Mouse (Mus musculus) intestine, embryonic 15.5 days (tissue): ENCODE measurements around the gene Tlnrd1. TPM values are rescaled to one million over a fixed set of nuclear protein-coding genes. Genes with fewer than 3 reads are reported as not detected.

ENCODE experiments used
- ATAC-seq: fragments of 200-750 bp; cut with Nextera tagmentation; 2 replicates; pipeline ENCODE4 v1.8.0; 2017; ENCODE audit warnings: moderate TSS enrichment, moderate library complexity
- H3K27ac ChIP-seq: fragments of 300-500 bp; sonication (generic); 2 replicates; pipeline ENCODE4 v1.5.1; 2015; ENCODE audit warnings: mild to moderate bottlenecking, inconsistent platforms
- H3K27me3 ChIP-seq: fragments of 300-500 bp; sonication (generic); replicated peaks from 2 replicates; pipeline ENCODE4 v1.6.1; 2015; ENCODE audit warnings: inconsistent platforms
- H3K36me3 ChIP-seq: fragments of 300-500 bp; sonication (generic); 2 replicates; pipeline ENCODE4 v1.6.1; 2015; ENCODE audit warnings: inconsistent platforms
- H3K4me1 ChIP-seq: fragments of 300-500 bp; sonication (generic); replicated peaks from 2 replicates; pipeline ENCODE4 v1.6.1; 2015; ENCODE audit warnings: inconsistent platforms
- H3K4me2 ChIP-seq: fragments of 300-500 bp; sonication (generic); replicated peaks from 2 replicates; pipeline ENCODE4 v1.6.1; 2015; ENCODE audit warnings: mild to moderate bottlenecking, inconsistent platforms
- H3K4me3 ChIP-seq: fragments of 300-500 bp; sonication (generic); replicated peaks from 2 replicates; pipeline ENCODE4 v1.5.1; 2015; ENCODE audit warnings: inconsistent platforms
- H3K9ac ChIP-seq: fragments of 300-500 bp; sonication (generic); 2 replicates; pipeline ENCODE4 v1.6.1; 2015; ENCODE audit warnings: inconsistent platforms
- H3K9me3 ChIP-seq: fragments of 300-500 bp; sonication (generic); 2 replicates; pipeline ENCODE4 v1.6.1; 2016; ENCODE audit warnings: inconsistent platforms
- WGBS: fragments of 180-500 bp; shearing (Covaris S2); methylation state at CpG from one replicate; pipeline ENCODE4 v1.1.7; 2015; 5-methylcytosine and 5-hydroxymethylcytosine counted together
- polyA plus RNA-seq: library from polyadenylated mRNA; unstranded; fragments of >200 nt; fragmentation: Nextera tagmentation; extraction: Ambion mirVana; gene quantifications from 2 replicates; pipeline ENCODE4 v1.2.1, GENCODE M21; 2015

The Tlnrd1 gene
- polyA plus RNA-seq, 1 experiment from 2014 or later, result 13.7 TPM

DNA sequence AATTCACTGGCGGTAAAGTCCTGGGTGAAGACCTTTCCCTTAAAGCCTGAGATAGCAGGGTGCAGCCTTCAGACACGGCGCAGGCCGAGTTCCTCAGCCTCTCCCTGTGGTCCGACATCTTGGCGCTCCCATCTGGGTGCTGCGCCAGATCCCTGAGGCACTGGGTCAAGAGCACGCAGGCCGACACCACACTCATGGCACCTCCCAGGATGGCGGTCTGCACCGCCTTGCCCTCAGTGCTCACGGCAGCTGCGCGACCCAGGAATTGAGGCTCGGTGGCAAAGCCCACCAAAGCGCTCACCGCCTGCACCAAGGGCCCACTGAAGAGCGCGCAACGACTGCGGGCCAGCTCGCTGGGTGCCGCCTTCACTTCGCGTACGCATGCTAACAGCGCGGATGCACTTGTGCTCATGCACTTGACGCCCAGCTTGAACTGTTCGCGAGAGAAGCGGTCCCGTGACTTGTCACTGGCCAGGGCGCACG lies 1.9 kb downstream of the Tlnrd1 start:
- Histone ChIP-seq H3K27me3 (no peaks in the 10 kb centered on the region), H3K4me2 (peak overlapping the region; percentile 85), H3K36me3 (peaks cover 5% of the 10 kb centered on the region; the same call in 1 of the 2 replicates), H3K4me1 (peaks cover 34% of the 10 kb centered on the region), H3K9me3 (no peaks in the 10 kb centered on the region), H3K27ac (peak overlapping the region; percentile 99; the same call in 1 of the 2 replicates), H3K9ac (peak overlapping the region; percentile 94), H3K4me3 (peak overlapping the region; percentile 90)
- ATAC-seq, result no peak
- WGBS, result 86% methylated on average over 35 of the region's 35 CpGs

DNA sequence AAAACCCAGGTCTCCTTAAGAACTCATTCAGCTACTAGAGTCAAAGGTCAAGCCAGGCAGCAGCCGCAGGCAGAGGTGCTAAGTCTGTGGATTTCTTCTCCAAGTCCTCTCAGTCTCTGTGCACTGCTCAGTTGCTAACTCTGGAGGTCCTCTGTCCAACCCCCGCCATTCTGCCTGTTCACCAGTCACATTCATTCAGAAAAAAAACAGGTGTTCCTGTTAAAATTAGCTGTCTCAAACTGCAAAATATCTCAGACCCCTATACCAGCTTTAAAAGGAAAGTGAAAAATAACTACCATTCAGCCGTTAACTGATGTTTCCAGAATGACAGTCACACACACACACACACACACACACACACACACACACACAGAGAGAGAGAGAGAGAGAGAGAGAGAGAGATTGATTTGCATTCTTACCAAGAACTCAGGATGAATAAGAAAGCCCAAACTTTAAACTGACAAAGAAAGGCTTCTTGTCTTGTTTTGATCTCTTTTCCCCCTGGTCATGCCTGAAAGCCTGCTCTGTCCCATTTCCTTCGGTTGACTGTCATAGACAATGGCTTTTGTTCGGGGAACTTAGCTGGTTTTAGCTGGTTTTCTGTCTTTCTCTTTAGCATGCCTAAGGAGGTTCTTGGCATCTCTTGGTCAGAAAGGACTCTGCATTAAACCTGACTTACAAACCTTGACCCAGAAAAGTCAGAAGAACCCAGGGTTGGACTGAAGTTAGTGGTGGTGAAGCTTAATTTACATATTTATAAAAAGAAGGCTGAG lies 5.2 kb downstream of the Tlnrd1 start:
- no peaks in the 10 kb centered on the region for H3K9me3 ChIP-seq
- peak overlapping the region; percentile 33 for H3K4me2 ChIP-seq
- H3K36me3 ChIP-seq, result peaks cover 5% of the 10 kb centered on the region; the same call in 1 of the 2 replicates
- ATAC-seq, result no peak
- no peaks in the 10 kb centered on the region for H3K27me3 ChIP-seq
- H3K9ac ChIP-seq, result no peak overlapping the region
- WGBS, result 22% methylated on average over 5 of the region's 5 CpGs
- no peak overlapping the region for H3K4me3 ChIP-seq
- peak overlapping the region; percentile 23; the same call in 1 of the 2 replicates for H3K27ac ChIP-seq
- peaks cover 39% of the 10 kb centered on the region for H3K4me1 ChIP-seq

DNA sequence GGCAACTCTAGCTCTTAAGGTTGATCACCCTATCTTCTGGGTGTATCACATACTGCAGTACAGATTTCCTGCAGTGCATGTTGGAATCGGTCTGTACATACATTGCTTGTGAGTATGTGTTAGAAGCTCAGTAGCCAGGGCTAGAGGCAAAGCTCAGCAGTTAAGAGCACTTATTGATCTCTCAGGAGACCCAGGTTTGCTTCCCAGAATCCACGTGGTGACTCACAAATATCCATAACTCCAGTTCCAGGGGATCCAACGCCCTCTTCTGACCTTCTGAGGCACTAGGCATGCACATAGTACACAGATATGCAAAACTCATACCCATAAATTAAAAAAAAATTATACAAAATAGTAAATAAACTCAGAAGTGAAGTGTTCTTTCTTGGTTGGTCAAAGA lies 7.0 kb downstream of the Tlnrd1 start:
- WGBS, result 56% methylated on average over 3 of the region's 3 CpGs
- H3K4me1 ChIP-seq, result peaks cover 32% of the 10 kb centered on the region
- no peaks in the 10 kb centered on the region; the same call in 1 of the 2 replicates for H3K36me3 ChIP-seq
- no peak overlapping the region for H3K4me3 ChIP-seq
- no peaks in the 10 kb centered on the region for H3K9me3 ChIP-seq
- ATAC-seq, result no peak
- H3K9ac ChIP-seq, result no peak overlapping the region
- no peak overlapping the region for H3K27ac ChIP-seq
- no peak overlapping the region for H3K4me2 ChIP-seq
- no peaks in the 10 kb centered on the region for H3K27me3 ChIP-seq

- H3K9me3 ChIP-seq, result no peaks in the 10 kb centered on the region
- no peaks in the 10 kb centered on the region for H3K36me3 ChIP-seq
- no peak overlapping the region for H3K4me3 ChIP-seq
- no peak for ATAC-seq
- WGBS, result 35% methylated on average over 5 of the region's 5 CpGs
- H3K27me3 ChIP-seq, result no peaks in the 10 kb centered on the region
- H3K4me2 ChIP-seq, result no peak overlapping the region
- H3K4me1 ChIP-seq, result no peaks in the 10 kb centered on the region
- H3K9ac ChIP-seq, result no peak overlapping the region
- H3K27ac ChIP-seq, result no peak overlapping the region
These were observed 14.1 kb downstream of the Tlnrd1 start for GRCm38 (mm10) chr7:83869839-83870543.

DNA sequence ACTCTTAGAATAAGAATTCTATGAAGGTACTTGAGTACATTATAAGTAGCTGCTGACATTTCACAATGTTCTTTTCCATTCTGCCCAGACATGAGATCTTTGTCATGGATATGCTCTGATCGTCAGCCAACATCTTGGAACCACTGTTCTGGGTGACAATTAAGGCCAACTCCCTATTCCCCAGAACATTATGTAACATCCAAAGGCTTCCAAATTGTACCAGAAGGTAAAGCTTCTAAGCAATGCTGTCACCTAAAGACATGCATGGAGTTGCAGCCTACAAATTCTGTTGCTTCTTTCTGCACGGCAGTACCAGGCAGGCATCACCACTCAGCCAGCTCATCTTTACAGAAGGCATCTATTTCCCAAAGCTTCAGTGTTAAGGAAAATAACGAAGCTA lies 15.9 kb downstream of the Tlnrd1 start:
- Histone ChIP-seq H3K36me3 (no peaks in the 10 kb centered on the region), H3K27me3 (no peaks in the 10 kb centered on the region), H3K9ac (no peak overlapping the region), H3K27ac (no peak overlapping the region), H3K4me3 (no peak overlapping the region), H3K9me3 (no peaks in the 10 kb centered on the region), H3K4me2 (no peak overlapping the region), H3K4me1 (no peaks in the 10 kb centered on the region)
- no peak for ATAC-seq
- WGBS, result 88% methylated on average over 3 of the region's 3 CpGs

DNA sequence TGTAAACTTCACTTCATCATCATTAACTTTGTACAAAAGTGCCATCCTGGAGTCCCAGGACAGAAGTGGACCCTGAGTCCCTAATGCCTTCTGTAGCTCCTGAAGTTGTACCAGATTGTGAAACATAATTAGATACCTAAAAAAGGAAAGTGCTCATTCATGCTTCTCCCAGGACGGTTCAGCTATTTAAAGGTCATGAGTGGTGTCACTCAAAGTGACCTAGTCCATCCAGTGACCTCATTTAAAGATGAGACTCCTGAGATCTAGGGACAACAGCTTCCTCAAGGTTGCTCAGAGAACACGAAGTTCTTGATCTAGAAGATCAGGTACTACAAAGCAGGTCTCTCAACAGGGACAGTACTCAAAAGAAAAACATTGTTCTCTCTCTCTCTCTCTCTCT lies 20.6 kb downstream of the Tlnrd1 start:
- H3K4me3 ChIP-seq, result no peak overlapping the region
- no peak overlapping the region for H3K27ac ChIP-seq
- no peaks in the 10 kb centered on the region for H3K36me3 ChIP-seq
- H3K4me2 ChIP-seq, result no peak overlapping the region
- ATAC-seq, result no peak
- no peak overlapping the region for H3K9ac ChIP-seq
- H3K4me1 ChIP-seq, result peaks cover 3% of the 10 kb centered on the region; the same call in 1 of the 2 replicates
- no peaks in the 10 kb centered on the region for H3K9me3 ChIP-seq
- WGBS, result 61% methylated on average over 2 of the region's 2 CpGs
- H3K27me3 ChIP-seq, result no peaks in the 10 kb centered on the region

DNA sequence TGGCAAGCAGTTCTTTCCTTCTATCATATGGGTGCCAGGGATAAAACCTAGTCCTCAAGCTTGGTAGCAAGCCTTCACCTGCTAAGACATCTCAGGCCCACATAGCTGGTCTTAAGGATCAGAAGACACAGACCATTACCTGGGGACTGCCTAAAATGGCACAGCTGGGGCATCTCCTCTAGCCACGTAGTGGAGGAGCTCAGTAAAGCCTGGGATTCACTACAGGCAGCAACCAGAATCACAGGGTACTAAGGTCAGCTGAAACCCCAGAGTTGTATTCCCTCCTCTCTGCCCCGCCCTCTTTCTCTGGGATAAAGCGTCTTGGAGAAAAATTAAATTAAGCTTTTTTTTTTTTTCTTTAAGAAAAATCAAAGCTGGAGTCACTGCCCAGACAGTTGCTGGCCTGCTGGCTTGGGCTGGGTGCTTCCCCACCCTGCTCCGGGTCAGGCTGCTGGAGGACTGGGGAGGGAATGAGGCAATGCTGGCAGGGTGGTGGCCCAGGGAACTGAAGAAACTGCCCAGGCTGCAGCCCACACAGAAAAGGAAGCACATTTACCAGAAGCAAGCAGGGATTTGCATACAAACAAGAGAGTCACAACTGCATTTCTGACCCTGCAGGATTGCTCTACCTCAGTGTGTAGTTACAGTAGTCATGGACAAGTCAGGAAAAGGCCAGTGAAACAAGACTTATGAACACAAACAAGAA lies 24.6 kb downstream of the Tlnrd1 start:
- ATAC-seq, result peak; percentile 76
- 0 out of 2 replicates have a peak overlapping the region, but pooled peaks have one; percentile 37 for H3K27ac ChIP-seq
- WGBS, result 40% methylated on average over 4 of the region's 4 CpGs
- no peak overlapping the region for H3K4me2 ChIP-seq
- H3K4me3 ChIP-seq, result no peak overlapping the region
- H3K9ac ChIP-seq, result no peak overlapping the region
- no peaks in the 10 kb centered on the region for H3K27me3 ChIP-seq
- peaks cover 4% of the 10 kb centered on the region; the same call in 1 of the 2 replicates for H3K4me1 ChIP-seq
- H3K36me3 ChIP-seq, result no peaks in the 10 kb centered on the region
- no peaks in the 10 kb centered on the region for H3K9me3 ChIP-seq

DNA sequence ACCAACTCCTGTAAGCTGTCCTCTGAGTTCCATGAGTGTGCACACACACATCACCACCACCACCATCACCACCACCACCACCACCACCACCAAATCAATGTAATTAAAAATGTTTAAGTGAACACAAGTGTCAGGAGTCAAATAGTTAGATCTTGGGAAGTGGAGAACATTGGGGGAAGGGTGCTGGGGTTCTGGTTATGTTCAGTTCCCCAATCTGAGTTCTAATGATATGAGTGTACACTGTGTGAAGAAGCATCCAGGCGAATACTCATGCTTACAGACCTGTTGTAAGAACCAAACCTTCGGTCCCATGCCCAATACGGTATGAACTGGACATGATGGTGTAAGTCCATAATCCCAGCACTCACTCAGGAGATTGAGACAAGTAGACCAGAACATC lies 26.2 kb downstream of the Tlnrd1 start:
- 94% methylated on average over 3 of the region's 3 CpGs for WGBS
- H3K4me2 ChIP-seq, result no peak overlapping the region

DNA sequence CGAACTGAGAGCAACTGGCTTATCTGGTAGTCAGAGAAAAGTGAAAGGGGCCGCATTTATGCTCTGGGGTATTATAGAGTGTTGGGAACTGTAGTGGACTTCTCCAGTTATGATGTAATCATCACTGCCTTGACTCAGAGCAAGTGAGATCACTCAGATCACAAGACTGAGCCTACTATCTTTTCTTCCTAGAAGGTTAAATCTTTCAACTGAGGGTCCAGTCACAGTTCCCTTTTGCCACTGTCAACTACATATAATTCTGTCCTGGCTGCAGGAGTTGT lies 27.0 kb downstream of the Tlnrd1 start:
- peak; percentile 48; the same call in 1 of the 2 replicates for ATAC-seq
- WGBS, result 74% methylated on average over 2 of the region's 2 CpGs
- peak overlapping the region; percentile 38; the same call in 1 of the 2 replicates for H3K27ac ChIP-seq

More for the DNA sequence above, 26.2 kb downstream of the Tlnrd1 start:
- Histone ChIP-seq H3K9ac (no peak overlapping the region), H3K4me1 (peaks cover 4% of the 10 kb centered on the region; the same call in 1 of the 2 replicates), H3K4me3 (no peak overlapping the region), H3K36me3 (no peaks in the 10 kb centered on the region), H3K27ac (no peak overlapping the region), H3K27me3 (no peaks in the 10 kb centered on the region), H3K9me3 (no peaks in the 10 kb centered on the region)
- ATAC-seq, result no peak

DNA sequence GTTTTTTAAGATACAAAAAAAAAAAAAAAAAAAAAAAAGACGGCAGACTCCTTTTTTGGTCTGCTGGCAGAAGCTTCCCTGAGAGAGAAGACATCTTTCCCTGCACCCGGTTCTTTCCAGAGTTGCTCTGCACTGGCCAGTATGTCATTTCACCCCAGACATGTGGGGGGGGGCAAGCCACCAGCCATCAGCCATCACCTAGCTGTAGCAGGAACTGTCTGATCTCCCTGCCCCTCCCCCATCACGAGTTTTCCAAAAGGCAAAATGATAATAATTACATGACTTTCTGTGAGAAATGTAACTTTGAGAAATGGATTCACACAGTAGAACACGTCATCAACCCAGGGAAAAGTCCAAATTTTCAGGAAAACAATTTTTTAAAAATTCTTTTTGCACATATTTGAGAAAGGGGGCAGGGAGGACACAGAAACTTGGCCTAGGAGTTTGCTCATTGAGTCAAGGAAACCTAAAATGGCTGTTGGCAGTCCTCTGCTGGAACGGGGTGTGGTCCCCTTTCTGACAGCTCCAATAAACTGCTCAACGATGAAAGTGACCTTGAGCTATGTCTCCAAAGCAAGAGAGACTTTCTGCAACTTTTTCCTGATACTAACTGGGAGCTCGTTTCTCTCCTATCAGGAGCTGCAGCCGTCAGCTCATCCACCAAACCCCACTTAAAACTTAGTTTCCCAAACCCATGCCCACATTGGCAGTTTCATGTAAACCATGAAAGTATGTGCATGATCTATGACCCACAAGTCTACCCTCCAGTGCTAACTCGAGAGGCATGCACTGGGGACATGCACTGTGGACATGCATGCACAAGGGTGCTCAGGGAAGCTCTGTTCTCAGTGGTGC lies 27.5 kb downstream of the Tlnrd1 start:
- H3K27ac ChIP-seq, result peak overlapping the region; percentile 38; the same call in 1 of the 2 replicates
- ATAC-seq, result peak; percentile 49
- H3K36me3 ChIP-seq, result no peaks in the 10 kb centered on the region
- H3K27me3 ChIP-seq, result no peaks in the 10 kb centered on the region
- no peak overlapping the region for H3K9ac ChIP-seq
- no peak overlapping the region for H3K4me2 ChIP-seq
- peaks cover 4% of the 10 kb centered on the region; the same call in 1 of the 2 replicates for H3K4me1 ChIP-seq
- no peak overlapping the region for H3K4me3 ChIP-seq
- 52% methylated on average over 9 of the region's 9 CpGs for WGBS
- no peaks in the 10 kb centered on the region for H3K9me3 ChIP-seq

More for the DNA sequence above, 27.0 kb downstream of the Tlnrd1 start:
- Histone ChIP-seq H3K9me3 (no peaks in the 10 kb centered on the region), H3K36me3 (no peaks in the 10 kb centered on the region), H3K27me3 (no peaks in the 10 kb centered on the region), H3K4me3 (no peak overlapping the region), H3K9ac (no peak overlapping the region), H3K4me2 (no peak overlapping the region), H3K4me1 (peaks cover 4% of the 10 kb centered on the region; the same call in 1 of the 2 replicates)

DNA sequence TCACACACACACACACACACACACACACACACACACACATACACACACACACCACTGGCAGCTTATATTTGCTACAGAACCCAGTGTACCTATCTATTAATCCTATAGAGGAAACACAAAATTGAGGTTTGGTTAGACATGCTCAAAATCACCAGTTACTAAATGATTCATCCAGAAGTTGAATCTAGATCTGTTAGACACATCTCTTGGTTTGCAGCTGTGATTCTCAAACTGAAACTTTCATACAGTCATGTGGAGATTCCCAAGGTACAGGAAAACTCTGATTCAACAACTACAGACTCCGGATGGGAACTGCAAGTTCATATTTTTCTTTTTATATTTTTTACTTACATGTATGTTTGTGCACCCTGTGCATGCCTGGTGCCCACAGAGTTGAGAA lies 28.9 kb downstream of the Tlnrd1 start:
- Histone ChIP-seq H3K36me3 (no peaks in the 10 kb centered on the region), H3K27me3 (no peaks in the 10 kb centered on the region), H3K9ac (no peak overlapping the region), H3K9me3 (no peaks in the 10 kb centered on the region), H3K4me3 (no peak overlapping the region), H3K27ac (no peak overlapping the region), H3K4me2 (no peak overlapping the region), H3K4me1 (peaks cover 8% of the 10 kb centered on the region; the same call in 1 of the 2 replicates)
- no peak for ATAC-seq
- 94% methylated on average over 1 of the region's 1 CpGs for whole genome bisulfite sequencing
